Mouse (Mus musculus) neural tube, embryonic 13.5 days (tissue): Measurements from ENCODE around the gene Smim20. TPM values are rescaled to one million over a fixed set of nuclear protein-coding genes. Genes with fewer than 3 reads are reported as not detected.

Experiments
- ATAC-seq: fragments of 200-750 bp; cut with Nextera tagmentation; 2 replicates; pipeline ENCODE4 v1.8.0; 2017; ENCODE audit warnings: low read depth, mild to moderate bottlenecking, moderate TSS enrichment, moderate library complexity
- H3K27ac ChIP-seq: fragments of 300-500 bp; sonication (generic); replicated peaks from 2 replicates; pipeline ENCODE4 v1.5.1; 2015; ENCODE audit warnings: moderate library complexity, mild to moderate bottlenecking, inconsistent platforms
- H3K27me3 ChIP-seq: fragments of 300-500 bp; sonication (generic); 2 replicates; pipeline ENCODE4 v1.6.1; 2015; ENCODE audit warnings: mild to moderate bottlenecking, inconsistent platforms
- H3K36me3 ChIP-seq: fragments of 300-500 bp; sonication (generic); 2 replicates; pipeline ENCODE4 v1.6.1; 2015; ENCODE audit warnings: mild to moderate bottlenecking, inconsistent platforms
- H3K4me1 ChIP-seq: fragments of 300-500 bp; sonication (generic); replicated peaks from 2 replicates; pipeline ENCODE4 v1.6.1; 2015; ENCODE audit warnings: inconsistent platforms
- H3K4me2 ChIP-seq: fragments of 300-500 bp; sonication (generic); 2 replicates; pipeline ENCODE4 v1.6.1; 2015; ENCODE audit warnings: inconsistent platforms, mild to moderate bottlenecking, moderate library complexity
- H3K4me3 ChIP-seq: fragments of 300-500 bp; sonication (generic); 2 replicates; pipeline ENCODE4 v1.5.1; 2015; ENCODE audit warnings: mild to moderate bottlenecking, inconsistent platforms
- H3K9ac ChIP-seq: fragments of 300-500 bp; sonication (generic); 2 replicates; pipeline ENCODE4 v1.6.1; 2015; ENCODE audit warnings: moderate library complexity, mild to moderate bottlenecking, inconsistent platforms
- H3K9me3 ChIP-seq: fragments of 300-500 bp; sonication (generic); 2 replicates; pipeline ENCODE4 v1.6.1; 2016; ENCODE audit warnings: inconsistent platforms
- WGBS: fragments of 180-500 bp; shearing (Covaris S2); methylation state at CpG from one replicate; pipeline ENCODE4 v1.1.7; 2015; 5-methylcytosine and 5-hydroxymethylcytosine counted together
- polyA plus RNA-seq: library from polyadenylated mRNA; unstranded; fragments of >200 nt; fragmentation: Nextera tagmentation; extraction: Ambion mirVana; gene quantifications from 2 replicates; pipeline ENCODE4 v1.2.1, GENCODE M21; 2015

Smim20 gene
- polyA plus RNA-seq, 1 experiment from 2014 or later, result 85.5 TPM

DNA sequence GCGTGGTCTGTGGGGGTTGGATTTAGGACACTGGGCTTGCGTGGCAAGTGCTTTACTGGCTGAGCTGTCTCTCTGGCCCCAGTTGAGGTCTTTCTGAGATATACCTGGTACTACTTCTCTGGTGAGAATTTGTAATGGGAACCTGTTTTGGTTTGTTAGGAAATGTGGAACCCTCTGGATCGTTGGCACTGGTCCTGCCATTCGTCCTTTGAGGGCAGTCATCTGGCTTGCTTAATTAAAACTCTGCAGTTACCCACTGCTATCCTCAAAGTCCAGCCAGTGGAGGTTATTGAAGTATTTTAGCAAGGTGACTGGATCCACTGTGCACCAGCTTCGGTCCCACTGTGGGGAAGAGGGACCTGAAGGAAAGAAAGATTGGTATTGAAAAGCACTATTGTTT is 2.9 kb downstream of the Smim20 start:
- H3K4me1 ChIP-seq, result peaks cover 29% of the 10 kb centered on the region
- H3K27ac ChIP-seq, result no peak overlapping the region
- no peak overlapping the region for H3K4me3 ChIP-seq
- WGBS, result 90% methylated on average over 5 of the region's 5 CpGs
- no peak overlapping the region for H3K4me2 ChIP-seq
- no peaks in the 10 kb centered on the region for H3K9me3 ChIP-seq
- ATAC-seq, result no peak
- H3K9ac ChIP-seq, result no peak overlapping the region
- H3K36me3 ChIP-seq, result no peaks in the 10 kb centered on the region
- no peaks in the 10 kb centered on the region for H3K27me3 ChIP-seq

DNA sequence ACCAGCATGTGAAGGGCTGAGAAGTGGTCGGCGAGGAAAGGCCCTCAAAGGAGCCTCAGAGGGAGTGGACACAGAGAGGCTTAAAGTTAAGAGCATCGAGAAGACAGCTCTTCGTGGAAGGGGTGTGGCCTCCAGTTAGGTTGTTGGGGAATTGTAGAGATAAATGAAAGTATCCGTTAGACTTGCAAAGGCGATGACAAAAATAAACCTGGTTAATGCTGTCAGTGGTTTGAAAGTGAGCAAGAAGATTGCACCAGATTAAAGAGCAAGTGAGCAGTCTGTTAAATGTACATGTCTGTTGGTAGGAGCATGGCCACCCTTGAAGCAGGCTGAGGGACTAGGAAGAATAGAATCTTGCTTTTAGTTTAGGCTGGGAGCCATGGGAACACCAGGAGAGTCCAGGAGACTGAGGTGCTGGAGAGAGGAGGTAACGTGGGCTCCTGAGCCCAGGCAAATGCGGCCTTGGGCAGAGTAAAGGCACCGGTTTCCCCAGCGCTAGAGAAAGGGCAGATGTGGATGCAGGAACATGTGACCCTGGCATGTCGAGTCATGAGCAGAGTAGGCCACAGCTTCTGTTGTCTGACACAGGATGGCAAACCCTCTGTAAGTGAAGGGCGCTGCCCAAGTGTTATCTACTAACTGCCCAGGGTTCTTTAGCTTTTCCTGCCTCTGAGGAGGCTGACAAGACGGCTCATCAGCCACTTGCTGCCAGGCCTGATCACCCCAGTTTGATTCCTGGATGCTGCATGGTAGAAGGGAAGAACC is 4.2 kb downstream of the Smim20 start:
- H3K27me3 ChIP-seq, result no peaks in the 10 kb centered on the region
- H3K4me1 ChIP-seq, result peaks cover 42% of the 10 kb centered on the region
- H3K9ac ChIP-seq, result no peak overlapping the region
- no peaks in the 10 kb centered on the region for H3K36me3 ChIP-seq
- no peaks in the 10 kb centered on the region for H3K9me3 ChIP-seq
- ATAC-seq, result no peak
- WGBS, result 95% methylated on average over 13 of the region's 13 CpGs
- no peak overlapping the region for H3K4me3 ChIP-seq
- H3K27ac ChIP-seq, result no peak overlapping the region
- no peak overlapping the region for H3K4me2 ChIP-seq

- Histone ChIP-seq H3K4me1 (peaks cover 50% of the 10 kb centered on the region), H3K9me3 (no peaks in the 10 kb centered on the region), H3K36me3 (no peaks in the 10 kb centered on the region), H3K4me3 (no peak overlapping the region), H3K9ac (no peak overlapping the region), H3K4me2 (no peak overlapping the region), H3K27me3 (no peaks in the 10 kb centered on the region), H3K27ac (no peak overlapping the region)
- WGBS, result 89% methylated on average over 4 of the region's 4 CpGs
- ATAC-seq, result no peak
Observed at GRCm38 (mm10) chr5:53272626-53273025, 5.7 kb downstream of the Smim20 start.

GRCm38 (mm10) chr5:53273699-53274430 is 7.0 kb downstream of the Smim20 start:
- Histone ChIP-seq H3K4me2 (no peak overlapping the region), H3K9ac (no peak overlapping the region), H3K4me3 (no peak overlapping the region), H3K9me3 (no peaks in the 10 kb centered on the region), H3K27ac (no peak overlapping the region), H3K36me3 (no peaks in the 10 kb centered on the region), H3K4me1 (peaks cover 45% of the 10 kb centered on the region), H3K27me3 (no peaks in the 10 kb centered on the region)
- no peak for ATAC-seq
- WGBS, result 80% methylated on average over 5 of the region's 5 CpGs

DNA sequence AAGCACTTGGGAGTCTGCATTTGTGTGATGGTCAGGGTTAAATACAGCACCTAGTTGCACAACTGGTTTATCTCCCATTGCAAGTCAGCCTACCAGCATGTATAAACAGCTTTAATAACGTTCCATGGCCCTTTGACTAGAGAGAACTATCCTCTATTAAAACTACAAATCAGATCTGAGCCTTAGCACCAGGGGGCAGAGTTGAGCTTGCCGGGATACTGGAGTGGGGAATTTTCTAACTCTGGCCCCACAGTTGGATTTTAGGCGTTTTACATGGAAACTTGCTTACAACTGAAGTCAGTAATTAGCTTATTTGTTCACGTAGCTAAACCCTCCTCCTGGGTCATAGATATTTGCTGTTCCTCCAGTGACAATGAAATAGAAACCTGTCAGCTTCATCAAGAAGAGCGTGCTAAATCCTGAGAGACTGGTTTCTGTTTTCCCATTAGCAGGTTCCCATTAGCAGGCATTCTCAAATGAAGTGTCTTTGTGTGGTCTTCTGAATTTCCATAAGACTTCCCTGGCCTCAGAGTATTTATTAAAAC is 8.0 kb downstream of the Smim20 start:
- ATAC-seq, result no peak
- peak overlapping the region; percentile 4; the same call in 1 of the 2 replicates for H3K27ac ChIP-seq
- H3K27me3 ChIP-seq, result no peaks in the 10 kb centered on the region
- no peak overlapping the region for H3K9ac ChIP-seq
- H3K4me1 ChIP-seq, result peaks cover 41% of the 10 kb centered on the region
- H3K36me3 ChIP-seq, result 0 out of 2 replicates have a peak, but pooled peaks cover 2% of the 10 kb centered on the region
- no peak overlapping the region for H3K4me3 ChIP-seq
- no peaks in the 10 kb centered on the region for H3K9me3 ChIP-seq
- 54% methylated on average over 5 of the region's 5 CpGs for WGBS
- no peak overlapping the region for H3K4me2 ChIP-seq

GRCm38 (mm10) chr5:53275376-53275775 is 8.5 kb downstream of the Smim20 start:
- WGBS, result 55% methylated on average over 3 of the region's 3 CpGs
- peak overlapping the region; percentile 40; the same call in 1 of the 2 replicates for H3K27ac ChIP-seq
- H3K4me1 ChIP-seq, result peaks cover 41% of the 10 kb centered on the region
- H3K27me3 ChIP-seq, result no peaks in the 10 kb centered on the region
- no peak overlapping the region for H3K9ac ChIP-seq
- ATAC-seq, result no peak
- H3K4me2 ChIP-seq, result no peak overlapping the region
- no peaks in the 10 kb centered on the region for H3K9me3 ChIP-seq
- 0 out of 2 replicates have a peak, but pooled peaks cover 2% of the 10 kb centered on the region for H3K36me3 ChIP-seq
- no peak overlapping the region for H3K4me3 ChIP-seq

- Histone ChIP-seq H3K9me3 (no peaks in the 10 kb centered on the region), H3K27me3 (no peaks in the 10 kb centered on the region), H3K9ac (no peak overlapping the region), H3K4me1 (peaks cover 41% of the 10 kb centered on the region), H3K27ac (peak overlapping the region; percentile 40; the same call in 1 of the 2 replicates), H3K36me3 (0 out of 2 replicates have a peak, but pooled peaks cover 2% of the 10 kb centered on the region), H3K4me3 (no peak overlapping the region), H3K4me2 (no peak overlapping the region)
- WGBS, result 47% methylated on average over 5 of the region's 5 CpGs
- no peak for ATAC-seq
Observed at GRCm38 (mm10) chr5:53276470-53277022, 9.7 kb downstream of the Smim20 start.

- 63% methylated on average over 4 of the region's 4 CpGs for WGBS
Observed at GRCm38 (mm10) chr5:53277716-53278263, 10.9 kb downstream of the Smim20 start.

GRCm38 (mm10) chr5:53279216-53279813 is 12.4 kb downstream of the Smim20 start:
- no peak overlapping the region for H3K4me2 ChIP-seq
- H3K9me3 ChIP-seq, result no peaks in the 10 kb centered on the region
- H3K27me3 ChIP-seq, result no peaks in the 10 kb centered on the region
- no peak for ATAC-seq
- 76% methylated on average over 12 of the region's 12 CpGs for WGBS
- H3K9ac ChIP-seq, result no peak overlapping the region
- no peak overlapping the region for H3K27ac ChIP-seq
- H3K4me3 ChIP-seq, result no peak overlapping the region
- H3K36me3 ChIP-seq, result 0 out of 2 replicates have a peak, but pooled peaks cover 2% of the 10 kb centered on the region
- H3K4me1 ChIP-seq, result peaks cover 44% of the 10 kb centered on the region

More at GRCm38 (mm10) chr5:53277716-53278263, 10.9 kb downstream of the Smim20 start:
- 0 out of 2 replicates have a peak, but pooled peaks cover 2% of the 10 kb centered on the region for H3K36me3 ChIP-seq
- no peak overlapping the region for H3K4me2 ChIP-seq
- peak overlapping the region; percentile 46 for H3K27ac ChIP-seq
- peak; percentile 32; the same call in 1 of the 2 replicates for ATAC-seq
- H3K4me1 ChIP-seq, result peaks cover 43% of the 10 kb centered on the region
- H3K27me3 ChIP-seq, result no peaks in the 10 kb centered on the region
- H3K9ac ChIP-seq, result no peak overlapping the region
- no peak overlapping the region for H3K4me3 ChIP-seq
- no peaks in the 10 kb centered on the region for H3K9me3 ChIP-seq

GRCm38 (mm10) chr5:53282487-53282886 is 15.6 kb downstream of the Smim20 start:
- no peak overlapping the region for H3K4me3 ChIP-seq
- peak overlapping the region; percentile 61; the same call in 1 of the 2 replicates for H3K27ac ChIP-seq
- WGBS, result 86% methylated on average over 4 of the region's 4 CpGs
- H3K4me2 ChIP-seq, result no peak overlapping the region
- peaks cover 23% of the 10 kb centered on the region; the same call in 1 of the 2 replicates for H3K4me1 ChIP-seq
- no peaks in the 10 kb centered on the region for H3K9me3 ChIP-seq
- H3K27me3 ChIP-seq, result no peaks in the 10 kb centered on the region
- 0 out of 2 replicates have a peak, but pooled peaks cover 2% of the 10 kb centered on the region for H3K36me3 ChIP-seq
- no peak for ATAC-seq
- H3K9ac ChIP-seq, result no peak overlapping the region

DNA sequence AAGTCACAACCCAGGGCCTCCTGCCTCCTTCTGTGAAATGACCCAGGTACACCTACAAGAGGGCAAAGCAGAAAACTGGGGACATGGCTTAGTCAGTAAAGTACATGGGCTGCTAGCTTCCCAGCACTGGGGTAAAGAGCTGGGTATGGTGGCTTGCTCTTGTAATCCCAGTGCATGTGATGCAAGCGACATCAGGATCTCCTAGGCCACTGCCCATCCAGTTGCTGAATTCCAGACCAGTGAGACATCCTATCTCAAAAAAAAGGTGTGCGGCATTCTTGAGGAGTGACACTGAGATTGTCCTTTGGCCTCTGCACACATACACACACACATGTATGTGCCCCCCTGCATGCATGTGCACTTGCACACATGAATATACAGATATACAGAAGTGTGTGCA is 19.5 kb downstream of the Smim20 start:
- Histone ChIP-seq H3K4me2 (no peak overlapping the region), H3K36me3 (no peaks in the 10 kb centered on the region), H3K4me3 (no peak overlapping the region), H3K9me3 (no peaks in the 10 kb centered on the region), H3K27me3 (no peaks in the 10 kb centered on the region), H3K4me1 (peaks cover 20% of the 10 kb centered on the region; the same call in 1 of the 2 replicates), H3K27ac (no peak overlapping the region), H3K9ac (no peak overlapping the region)
- WGBS, result 95% methylated on average over 2 of the region's 2 CpGs
- no peak for ATAC-seq
